Mouse (Mus musculus) T-helper 1 cell (primary cell): ENCODE data around the gene Tcf20.

Experiments used
- in situ Hi-C: fragments of 300-600 bp; cut with MboI, MseI; formaldehyde crosslinking; loops from one replicate; pipeline ENCODE4 v1.15.1; 2025; ENCODE audit warnings: high pct_unique_total_duplicates

Tcf20 gene

DNA sequence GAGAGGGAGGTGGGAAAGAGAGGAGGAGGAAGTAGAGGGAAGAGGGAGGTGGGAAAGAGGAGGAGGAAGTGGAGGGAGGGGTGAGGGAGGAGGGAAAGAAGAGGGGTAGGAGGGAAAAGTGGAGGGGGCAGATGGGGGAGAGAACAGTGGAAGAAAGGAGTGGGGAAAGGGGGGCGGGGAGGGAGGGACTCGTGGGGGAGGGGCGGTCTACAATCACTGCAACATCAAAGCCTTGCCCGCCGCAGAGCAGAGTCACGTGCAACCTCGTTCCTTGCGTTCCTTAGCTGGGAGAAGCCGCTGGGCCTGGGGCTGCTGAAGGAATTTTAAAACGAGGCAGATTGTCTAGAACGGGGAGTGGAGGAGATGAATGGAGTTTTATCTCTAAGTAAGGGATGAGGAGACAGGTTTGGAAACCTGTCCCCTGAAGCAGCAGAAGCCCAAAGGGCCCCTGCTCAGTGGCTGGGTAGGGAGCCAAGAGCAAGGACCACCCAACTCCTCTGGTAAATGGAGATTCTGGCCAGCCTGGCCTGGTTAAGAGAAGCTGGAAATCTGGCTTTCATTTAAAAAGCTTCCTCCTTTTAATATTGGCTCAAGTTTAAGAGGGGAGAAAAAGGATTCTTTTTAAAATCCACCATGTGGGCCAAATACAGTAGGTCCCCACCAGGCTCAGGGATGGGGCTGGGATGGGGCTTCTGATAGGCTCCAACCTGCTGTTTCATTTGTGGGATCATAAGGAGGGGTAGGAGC lies 62.8 kb downstream of the Tcf20 start:
- in situ Hi-C loops: no loop called here

DNA sequence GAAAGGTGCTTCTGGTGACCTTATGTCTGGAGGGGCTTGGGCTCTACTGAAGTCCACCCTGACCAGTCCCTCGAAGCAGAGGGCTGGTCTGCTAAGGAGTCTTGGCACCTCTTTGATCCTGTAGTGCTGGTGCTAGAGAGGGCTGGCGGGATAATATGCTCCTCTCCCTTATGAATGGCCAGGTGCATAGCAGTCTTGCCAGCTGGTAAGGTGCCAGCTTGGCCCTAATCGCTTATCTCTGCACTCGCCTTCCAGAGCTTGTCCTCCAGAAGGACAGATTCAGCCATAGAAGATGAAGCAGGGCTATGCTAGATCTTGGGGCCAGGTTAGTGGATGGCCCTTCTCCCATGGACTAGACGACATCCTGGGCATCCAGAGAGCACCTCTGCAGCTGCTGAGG lies 64.1 kb downstream of the Tcf20 start:
- in situ Hi-C loops: no loop called here

DNA sequence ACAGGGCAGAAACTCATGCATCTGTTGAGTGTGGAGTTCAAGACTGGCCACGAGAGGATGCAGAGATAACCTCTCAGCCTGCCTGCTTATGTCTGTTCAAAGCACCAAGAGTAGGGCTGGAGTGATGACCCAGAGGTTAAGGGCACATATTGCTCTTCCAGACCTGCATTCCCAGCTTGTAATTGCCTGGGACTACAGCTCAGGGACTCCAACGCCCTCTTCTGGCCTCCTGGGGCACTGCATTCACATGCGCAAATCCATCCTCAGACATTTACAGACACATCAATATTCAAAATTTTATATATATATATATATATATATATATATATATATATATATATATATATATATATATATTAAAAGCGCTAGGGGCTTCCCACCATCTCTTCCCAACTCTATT lies 64.9 kb downstream of the Tcf20 start:
- in situ Hi-C loops: no loop called here

DNA sequence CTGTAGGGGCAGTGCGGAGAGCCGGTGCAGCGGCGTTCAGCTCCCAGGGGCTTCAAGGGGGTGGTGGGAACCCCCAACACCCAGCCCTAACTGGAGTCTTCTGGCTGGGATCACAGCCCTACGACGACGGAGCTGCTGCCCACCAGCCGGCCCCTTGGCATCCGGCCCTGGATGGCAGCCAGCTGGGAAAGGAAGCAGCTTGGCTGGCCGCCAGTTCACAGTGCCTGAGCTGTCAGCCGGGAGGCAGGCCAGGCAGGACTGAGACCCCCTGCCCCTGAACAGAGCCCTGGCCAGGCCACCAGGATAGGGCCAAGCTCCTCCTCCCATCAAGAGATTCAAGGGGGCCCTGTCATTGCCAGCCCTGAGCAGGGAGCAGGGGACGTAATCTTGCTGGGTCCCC lies 65.6 kb downstream of the Tcf20 start:
- in situ Hi-C loops: no loop called here

DNA sequence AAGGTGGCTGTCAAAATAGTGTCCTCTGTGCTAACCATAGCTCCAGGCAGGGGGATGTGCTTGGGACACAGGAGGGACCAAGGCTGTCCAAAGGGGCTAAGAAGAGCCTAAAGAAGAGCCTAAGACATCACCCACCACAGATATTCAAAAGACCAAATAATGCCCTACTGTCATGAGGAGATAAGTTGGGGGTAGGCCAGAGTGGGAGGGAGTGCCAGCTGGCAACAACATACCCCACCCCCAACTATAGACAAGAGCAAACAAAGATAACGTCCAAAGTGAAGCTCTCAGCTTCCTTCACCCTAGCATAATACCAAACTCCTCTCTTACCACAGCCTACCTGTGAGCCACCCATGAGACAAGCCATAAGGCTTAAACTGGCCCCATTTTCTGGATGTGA lies 66.1 kb downstream of the Tcf20 start:
- in situ Hi-C loops: no loop called here

DNA sequence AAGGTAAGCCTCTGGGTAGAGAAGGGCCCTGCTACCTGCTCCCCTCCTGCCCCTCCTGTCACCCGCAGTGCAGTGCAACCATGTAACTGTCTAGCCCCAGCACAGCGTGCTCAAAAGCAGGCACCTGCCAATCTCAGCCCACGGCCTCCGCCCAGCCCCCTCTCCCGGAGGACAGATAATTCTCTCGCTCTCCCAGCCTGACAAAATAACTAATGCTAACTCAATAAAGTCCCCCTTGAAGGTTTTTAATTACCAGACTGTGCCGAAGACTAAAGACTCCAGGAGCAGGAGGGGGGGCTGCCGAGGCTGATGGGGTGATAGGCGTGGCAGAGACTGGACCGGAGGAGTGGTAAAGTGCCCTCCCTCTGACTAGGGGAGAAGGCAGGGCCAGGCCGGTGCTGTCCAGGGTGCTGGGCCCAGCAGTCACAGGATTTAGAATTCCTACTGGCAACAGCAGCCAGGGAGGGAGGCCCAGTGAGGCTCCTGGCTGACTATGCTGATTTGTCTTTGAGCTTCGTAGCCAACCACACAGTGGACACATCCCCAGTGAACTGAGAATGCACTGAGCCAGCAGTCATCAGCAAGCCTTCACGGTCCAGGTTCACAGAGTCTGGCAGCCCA lies 66.7 kb downstream of the Tcf20 start:
- in situ Hi-C loops: no loop called here

DNA sequence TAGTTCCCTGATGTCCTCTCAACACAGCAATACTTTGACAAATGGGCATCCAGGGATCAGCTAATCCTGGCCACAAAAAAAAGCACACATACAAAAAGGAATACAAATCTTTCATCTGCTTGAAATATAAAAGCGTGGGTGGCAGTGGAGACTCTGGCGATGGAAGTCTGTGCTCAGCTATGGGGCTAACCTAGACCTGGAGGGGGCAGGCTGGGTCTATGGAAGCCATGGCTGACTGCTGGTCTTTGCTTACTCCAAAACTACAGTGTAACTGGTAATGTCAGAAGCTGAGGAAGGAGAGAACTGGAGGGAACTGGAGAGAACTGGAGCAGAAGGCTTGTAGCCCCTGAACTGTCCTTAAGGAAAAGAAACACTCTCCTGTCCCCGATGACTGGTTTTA lies 69.7 kb downstream of the Tcf20 start:
- in situ Hi-C loops: loop anchor here (5.0 kb wide), 1 partner anchor 106 kb away; no protein-coding TSS in a partner anchor

DNA sequence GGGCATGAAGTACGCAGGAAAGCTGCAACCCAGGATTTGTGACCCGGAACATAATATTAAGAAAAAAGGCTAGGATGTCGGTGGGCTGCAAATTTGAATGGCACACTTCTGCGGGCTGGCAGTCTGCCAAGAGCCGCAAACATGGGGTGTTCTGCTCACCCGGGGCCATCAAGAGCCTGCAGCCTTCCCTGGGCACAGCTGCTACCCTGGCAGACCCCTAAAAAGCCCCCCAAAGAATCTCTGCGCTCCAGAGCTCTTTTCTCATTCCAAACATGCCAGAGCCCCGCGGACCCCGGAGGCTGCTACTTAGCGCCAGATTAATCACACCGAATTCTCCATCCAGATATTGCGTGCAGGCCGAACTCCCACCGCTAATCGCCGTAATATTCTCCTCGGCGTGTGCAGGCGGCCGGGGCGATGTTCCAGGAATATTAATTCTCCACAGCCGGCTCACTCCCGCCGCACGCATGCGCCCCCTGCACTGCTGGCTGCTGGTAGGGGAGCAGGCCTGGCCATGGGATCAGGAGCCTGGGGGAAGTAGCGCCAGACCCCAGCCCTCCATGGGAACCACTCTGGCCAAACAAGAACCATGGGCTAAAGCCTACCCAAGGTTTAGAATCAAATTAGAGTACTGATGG lies 70.3 kb downstream of the Tcf20 start:
- in situ Hi-C loops: loop anchor here (5.0 kb wide), 1 partner anchor 105 kb away; no protein-coding TSS in a partner anchor

DNA sequence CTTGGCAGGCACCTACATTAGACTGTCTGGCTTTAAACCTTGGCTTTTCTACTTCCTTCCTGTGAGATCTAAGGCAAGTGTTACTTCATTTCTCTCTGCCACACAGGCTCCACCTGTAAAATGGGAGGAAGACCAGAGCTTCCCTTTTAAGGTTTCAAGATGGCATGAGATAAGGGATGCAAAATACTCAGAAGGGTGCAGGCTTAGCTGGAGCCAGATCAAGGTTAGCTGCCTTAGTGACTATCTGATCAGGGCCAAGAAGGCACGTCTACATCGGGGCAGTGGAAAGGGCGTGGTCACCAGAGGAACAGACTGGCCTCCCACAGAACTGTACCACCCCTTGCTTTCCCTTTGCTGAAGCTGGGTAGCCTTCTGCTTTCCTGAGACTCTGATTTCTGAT lies 73.2 kb downstream of the Tcf20 start:
- in situ Hi-C loops: no loop called here

DNA sequence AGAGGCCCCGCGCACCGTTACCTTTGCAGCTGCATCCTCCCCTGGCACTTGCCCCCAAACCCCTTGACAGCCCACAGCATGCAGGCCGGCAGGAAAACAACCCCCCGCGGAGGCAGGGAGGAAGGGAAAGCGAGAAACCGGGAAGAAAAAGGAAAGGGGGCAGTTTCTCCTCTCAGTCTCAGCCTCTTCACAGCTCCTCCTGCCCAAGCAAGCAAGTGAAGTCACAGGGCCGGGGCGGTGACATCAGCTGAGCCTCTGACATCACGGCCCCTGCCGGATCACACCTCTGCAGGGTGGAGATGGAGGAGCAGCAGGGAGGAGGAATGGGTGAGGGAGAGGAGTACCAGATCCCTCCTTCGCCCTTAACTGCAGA lies 75.7 kb downstream of the Tcf20 start:
- in situ Hi-C loops: no loop called here

DNA sequence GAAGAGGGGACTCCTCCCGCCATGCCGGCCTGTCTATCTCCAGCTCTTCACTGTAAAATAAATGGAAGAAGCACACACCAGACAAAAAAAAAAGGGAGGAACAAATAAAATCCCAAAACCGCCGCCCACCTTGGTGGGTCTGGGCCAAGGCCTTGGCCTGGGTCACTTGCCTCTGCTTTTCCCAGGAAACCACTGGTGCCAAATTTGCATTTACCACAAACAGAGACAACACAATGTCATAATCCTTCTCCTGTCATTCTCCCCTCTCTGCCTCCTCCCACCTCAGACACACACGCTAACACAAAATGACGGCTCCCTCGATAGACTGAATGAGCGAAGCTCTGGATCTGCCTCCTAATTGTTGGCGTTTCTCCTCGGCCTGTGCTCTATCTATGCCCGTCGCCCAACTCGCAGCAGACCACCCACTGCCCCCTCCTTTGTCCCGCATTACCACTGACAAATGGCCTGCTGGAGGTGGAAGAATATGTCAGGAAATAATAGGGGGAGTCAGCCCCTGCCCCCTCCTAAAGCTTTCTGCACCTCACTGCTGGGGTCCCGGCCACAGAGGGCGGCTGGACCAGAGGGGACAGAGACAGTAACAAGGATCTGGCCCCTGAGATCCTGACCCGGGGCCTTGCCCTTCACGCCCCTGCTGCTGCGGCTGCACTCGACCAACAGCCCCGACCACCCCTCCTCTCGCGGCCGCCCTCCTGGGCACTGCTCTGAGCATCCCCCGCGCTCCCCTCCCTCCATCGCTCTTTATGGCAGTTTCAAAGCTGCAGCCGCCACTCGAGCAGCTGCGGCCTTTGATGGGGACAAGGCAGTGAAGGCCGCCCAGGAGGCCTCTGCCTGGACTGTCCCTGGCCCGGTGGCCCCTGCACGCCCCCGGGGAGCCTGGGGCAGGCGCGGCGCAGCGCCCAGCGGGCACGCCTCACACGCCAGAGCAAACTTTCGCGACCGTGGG lies 76.4 kb downstream of the Tcf20 start:
- in situ Hi-C loops: no loop called here

DNA sequence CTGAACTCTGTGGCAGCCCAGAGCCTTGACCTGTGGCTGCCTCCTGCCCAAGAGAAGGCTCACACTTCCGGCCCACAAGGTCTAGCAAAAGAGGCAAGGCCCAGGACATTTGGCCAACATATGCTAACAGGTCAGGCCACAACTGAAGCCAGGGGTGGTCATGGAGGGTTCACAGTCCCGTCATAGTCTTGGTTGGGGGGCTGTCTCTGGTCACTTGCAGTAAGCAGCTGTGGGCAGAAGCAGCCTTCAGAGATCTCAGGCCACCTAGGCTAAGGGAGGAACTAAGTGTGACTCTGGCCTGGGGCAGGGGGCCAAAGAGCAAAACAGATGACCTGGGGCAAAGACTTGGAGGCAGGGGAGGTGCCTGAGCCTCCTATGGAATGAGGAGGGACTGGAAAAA lies 77.1 kb downstream of the Tcf20 start:
- in situ Hi-C loops: no loop called here

DNA sequence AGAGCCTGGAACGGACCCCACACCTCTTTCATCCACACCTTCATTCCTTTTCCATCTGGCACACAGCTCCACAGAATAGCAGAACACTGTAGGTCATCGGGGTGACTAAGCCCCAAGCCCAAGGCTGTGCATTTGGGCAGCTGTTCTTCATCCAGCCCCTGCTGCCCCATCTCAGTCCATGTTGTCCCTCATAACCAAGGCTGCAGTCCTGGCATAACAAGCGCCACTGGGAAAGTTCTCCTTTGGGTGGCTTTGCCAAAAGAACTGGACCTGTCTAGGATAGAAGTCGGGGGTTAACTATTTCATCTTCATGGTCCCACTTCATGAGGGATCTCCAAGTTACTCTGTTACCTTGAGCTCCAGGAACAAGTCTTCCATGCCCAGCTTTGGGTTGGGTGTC lies 77.9 kb downstream of the Tcf20 start:
- in situ Hi-C loops: loop anchor here (10.0 kb wide), 1 partner anchor 765 kb away; the partner anchor contains the start of gene Srebf2

DNA sequence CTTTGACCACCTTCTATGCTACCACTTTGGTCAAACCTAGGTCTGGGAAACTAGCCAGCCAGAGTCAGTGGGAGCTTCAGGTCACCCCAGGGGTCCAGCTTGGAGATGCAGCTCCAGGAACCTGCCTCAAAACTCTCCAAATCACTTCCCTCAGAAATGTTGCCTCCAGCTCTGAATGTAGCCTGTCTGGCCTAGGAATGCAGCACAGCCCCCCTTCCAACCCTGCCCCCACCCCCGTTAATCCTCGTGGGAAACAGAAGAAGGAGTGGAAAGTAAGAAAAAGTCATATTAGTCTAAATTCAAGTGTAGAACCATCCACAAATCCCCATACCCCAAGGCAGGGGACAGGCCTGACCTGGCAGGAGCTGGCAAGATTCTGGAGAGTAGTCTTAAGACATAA lies 79.2 kb downstream of the Tcf20 start:
- in situ Hi-C loops: loop anchor here (10.0 kb wide), 1 partner anchor 764 kb away; the partner anchor contains the start of gene Srebf2

DNA sequence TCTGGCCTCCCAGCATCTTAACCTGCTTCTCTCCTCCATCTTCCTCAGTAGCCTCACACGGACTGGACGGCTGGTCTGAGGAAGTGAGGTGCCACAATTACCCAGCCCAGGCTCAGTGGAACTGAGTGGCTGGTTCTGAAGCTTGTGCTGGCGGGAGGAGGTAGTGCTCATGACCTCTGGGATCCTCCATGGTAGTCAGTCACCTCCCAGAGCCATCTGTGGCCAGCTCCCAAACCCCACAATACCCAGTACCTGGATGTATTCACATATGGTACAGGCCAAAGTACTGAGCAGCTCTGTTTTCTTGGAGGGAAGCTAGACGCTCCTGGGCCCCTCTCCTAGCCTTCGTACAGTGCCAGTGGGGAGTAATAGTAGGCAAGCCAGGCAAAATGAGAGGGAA lies 80.4 kb downstream of the Tcf20 start:
- in situ Hi-C loops: loop anchor here (10.0 kb wide), 1 partner anchor 763 kb away; the partner anchor contains the start of gene Srebf2

DNA sequence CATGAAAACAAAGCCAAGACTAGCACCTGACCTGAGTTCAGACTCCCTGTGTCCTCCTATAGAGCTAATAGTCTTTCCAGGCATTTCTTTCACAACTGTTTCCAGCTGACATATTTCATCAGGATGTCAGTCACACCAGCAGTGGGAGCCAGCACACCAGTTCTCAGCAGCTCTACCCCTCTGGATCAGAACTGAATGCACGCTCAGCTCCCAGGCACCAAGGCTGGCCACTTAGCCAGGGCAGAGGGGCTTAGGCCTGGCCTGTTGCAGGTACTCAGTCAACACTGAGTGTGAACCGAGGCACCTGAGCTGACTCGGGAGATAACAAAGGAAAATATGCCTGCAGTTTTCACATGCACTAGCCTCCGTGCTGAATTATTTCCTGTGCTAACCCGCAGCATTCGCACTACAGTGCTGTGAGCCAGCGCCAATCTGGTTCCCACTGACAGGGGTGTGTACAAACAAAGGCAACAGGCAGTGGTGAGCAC lies 81.1 kb downstream of the Tcf20 start:
- in situ Hi-C loops: loop anchor here (10.0 kb wide), 1 partner anchor 762 kb away; the partner anchor contains the start of gene Srebf2

DNA sequence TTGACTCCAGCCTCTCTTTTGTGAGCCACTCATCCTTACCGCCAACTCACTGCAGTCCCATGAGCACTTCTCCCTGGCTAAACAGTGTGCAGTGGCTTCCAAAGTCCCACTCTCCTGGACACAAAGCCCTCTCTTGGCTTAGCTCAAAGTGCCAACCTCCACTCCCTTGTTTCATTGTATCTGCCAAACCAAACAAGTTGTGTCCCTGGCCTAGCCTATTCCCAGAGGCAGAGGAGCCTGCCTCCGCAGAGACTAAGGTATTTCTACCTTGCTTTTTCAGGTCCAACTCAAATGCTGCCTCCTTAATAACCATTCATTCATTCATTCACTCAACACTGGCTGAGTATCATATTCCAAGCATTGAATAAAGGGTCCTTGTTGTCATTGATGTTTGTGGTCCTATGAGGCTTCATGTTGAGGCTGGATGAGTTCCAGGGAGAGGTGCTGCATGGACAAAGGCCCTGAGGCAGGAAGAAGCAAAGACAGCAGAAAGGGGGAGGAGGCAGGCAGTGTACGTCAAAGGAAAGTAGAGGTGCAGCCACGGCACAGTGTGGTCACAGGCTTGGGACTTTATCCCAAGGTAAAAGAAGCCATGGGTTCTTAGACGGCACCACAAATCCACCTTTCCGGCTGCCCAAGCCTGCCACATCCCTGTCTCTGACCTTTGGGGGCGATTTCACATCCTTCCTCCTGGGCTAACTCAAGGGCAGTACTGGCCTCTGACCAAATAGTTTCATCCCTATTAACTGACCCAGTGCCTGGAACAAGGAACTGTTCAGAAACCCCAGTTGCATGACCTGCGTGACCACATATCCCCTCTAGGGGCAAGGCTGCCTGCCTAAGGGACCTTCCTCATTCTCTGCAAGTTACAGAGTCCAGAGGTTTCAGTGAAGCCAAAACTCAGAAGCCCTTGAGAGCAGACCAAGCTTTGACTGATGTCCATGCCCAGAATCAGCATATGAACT lies 82.0 kb downstream of the Tcf20 start:
- in situ Hi-C loops: loop anchor here (10.0 kb wide), 1 partner anchor 761 kb away; the partner anchor contains the start of gene Srebf2

DNA sequence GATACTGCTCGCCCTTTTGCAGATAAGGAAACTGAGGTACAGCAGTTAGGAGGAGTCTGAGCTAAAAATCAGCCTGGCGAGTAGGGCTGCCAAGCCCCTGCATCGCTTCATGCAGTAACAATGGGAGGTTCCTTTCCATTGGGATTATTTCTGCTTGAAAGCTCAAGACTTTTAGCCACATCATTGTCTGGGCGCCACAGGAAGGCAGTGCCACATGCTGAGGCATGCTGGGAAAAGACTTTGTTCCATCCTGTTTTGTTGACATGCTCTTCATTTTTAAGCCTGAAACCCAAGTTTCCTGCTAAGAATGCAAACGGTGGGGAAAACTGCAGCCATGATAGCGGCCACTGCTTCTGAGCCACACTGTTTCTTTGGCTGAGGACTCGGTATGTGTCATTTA lies 83.1 kb downstream of the Tcf20 start:
- in situ Hi-C loops: loop anchor here (10.0 kb wide), 1 partner anchor 760 kb away; the partner anchor contains the start of gene Srebf2

DNA sequence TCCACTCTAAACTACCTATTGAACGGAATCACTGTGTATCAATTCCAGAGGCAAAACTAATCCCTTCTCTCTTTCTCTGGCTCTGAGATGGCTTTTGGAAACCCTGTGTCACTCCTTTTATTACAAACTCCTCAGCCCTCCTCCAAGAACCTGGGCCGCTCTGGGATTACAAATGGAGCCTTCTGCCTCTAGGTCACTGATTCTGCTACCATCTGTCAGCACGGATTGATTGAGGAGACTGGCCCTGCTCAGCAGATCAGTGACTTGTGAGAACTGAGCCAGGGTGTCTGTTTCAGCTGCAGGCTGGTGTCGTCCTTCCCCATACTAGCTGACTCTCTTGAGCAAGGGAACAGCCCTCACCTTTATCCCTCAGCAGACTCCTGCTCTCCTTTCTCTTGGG lies 85.2 kb downstream of the Tcf20 start:
- in situ Hi-C loops: loop anchor here (10.0 kb wide), 1 partner anchor 758 kb away; the partner anchor contains the start of gene Srebf2

DNA sequence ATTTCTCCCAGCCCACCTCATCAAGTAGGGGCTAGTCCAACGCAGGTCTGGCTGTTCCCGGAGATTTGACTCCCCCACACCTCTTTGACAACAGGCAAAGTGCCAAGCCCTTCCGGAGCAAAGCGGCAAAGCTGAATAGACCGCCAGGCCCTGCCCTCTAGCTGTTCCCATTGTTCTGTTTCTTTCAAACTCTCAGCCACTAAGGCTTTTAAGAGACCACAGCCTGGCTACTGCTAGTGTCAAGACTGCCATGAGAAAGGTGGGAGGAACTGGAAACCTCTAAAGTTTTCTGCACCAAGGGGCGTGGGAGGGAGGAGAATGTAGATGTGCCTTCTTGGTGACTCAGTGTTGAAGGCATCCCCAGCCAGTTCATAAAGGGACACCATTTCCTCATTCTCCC lies 86.4 kb downstream of the Tcf20 start:
- in situ Hi-C loops: loop anchor here (10.0 kb wide), 1 partner anchor 757 kb away; the partner anchor contains the start of gene Srebf2
